Mouse (Mus musculus) cerebellum, postnatal 25 days (tissue): ENCODE measurements around the gene Cass4.

ENCODE experiments used
- DNase-seq, 2 experiments: peaks; one replicate each; pipeline ENCODE4 v3.0.0; 2021; ENCODE audit warnings: mixed read lengths in 2 of 2

Gene Cass4

GRCm38 (mm10) chr2:172445617-172446016, 52.0 kb downstream of the Cass4 start:
- DNase-seq = no peak

GRCm38 (mm10) chr2:172447317-172447716, 53.7 kb downstream of the Cass4 start:
- DNase-seq = no peak

GRCm38 (mm10) chr2:172448329-172448728, 54.7 kb downstream of the Cass4 start:
- DNase-seq = no peak

GRCm38 (mm10) chr2:172450640-172451039, 57.0 kb downstream of the Cass4 start:
- no peak for DNase-seq

- no peak for DNase-seq
These were observed 58.4 kb downstream of the Cass4 start for GRCm38 (mm10) chr2:172452031-172452430.

- DNase-seq = no peak
These were observed 58.9 kb downstream of the Cass4 start for GRCm38 (mm10) chr2:172452458-172452857.

GRCm38 (mm10) chr2:172458496-172458895, 64.9 kb downstream of the Cass4 start, which contains the start of gene Gcnt7:
TSS of gene Gcnt7 (minus strand) at chr2:172458596.
- no peak for DNase-seq

GRCm38 (mm10) chr2:172460647-172461046, 67.1 kb downstream of the Cass4 start:
- DNase-seq = no peak

GRCm38 (mm10) chr2:172462813-172463212, 69.2 kb downstream of the Cass4 start:
- peak in 1 of 2 experiments; percentile 30 for DNase-seq

- no peak for DNase-seq
These were observed 73.0 kb downstream of the Cass4 start for GRCm38 (mm10) chr2:172466427-172467132.

GRCm38 (mm10) chr2:172467206-172467605, 73.6 kb downstream of the Cass4 start:
- DNase-seq = no peak

GRCm38 (mm10) chr2:172468346-172468819, 74.8 kb downstream of the Cass4 start:
- DNase-seq = peak in 1 of 2 experiments; percentile 37

- DNase-seq = no peak
These were observed 78.7 kb downstream of the Cass4 start, which contains the start of gene Fam209 for GRCm38 (mm10) chr2:172472318-172472717. TSS of gene Fam209 (plus strand) at chr2:172472520.

- no peak for DNase-seq
These were observed 80.0 kb downstream of the Cass4 start for GRCm38 (mm10) chr2:172473591-172473990.

- peak in 1 of 2 experiments; percentile 41 for DNase-seq
These were observed 81.4 kb downstream of the Cass4 start for GRCm38 (mm10) chr2:172474970-172475369.

GRCm38 (mm10) chr2:172476707-172477260, 83.2 kb downstream of the Cass4 start:
- no peak for DNase-seq

- DNase-seq = no peak
These were observed 83.8 kb downstream of the Cass4 start for GRCm38 (mm10) chr2:172477350-172477749.

- peak in 1 of 2 experiments; percentile 53 for DNase-seq
These were observed 84.3 kb downstream of the Cass4 start for GRCm38 (mm10) chr2:172477860-172478259.

- DNase-seq = no peak
These were observed 86.7 kb downstream of the Cass4 start for GRCm38 (mm10) chr2:172480296-172480695.

GRCm38 (mm10) chr2:172481654-172482385, 88.2 kb downstream of the Cass4 start:
- DNase-seq = no peak
